Comparison of ENCODE assay signal across 1 mouse cellular context in the genomic region with DNA sequence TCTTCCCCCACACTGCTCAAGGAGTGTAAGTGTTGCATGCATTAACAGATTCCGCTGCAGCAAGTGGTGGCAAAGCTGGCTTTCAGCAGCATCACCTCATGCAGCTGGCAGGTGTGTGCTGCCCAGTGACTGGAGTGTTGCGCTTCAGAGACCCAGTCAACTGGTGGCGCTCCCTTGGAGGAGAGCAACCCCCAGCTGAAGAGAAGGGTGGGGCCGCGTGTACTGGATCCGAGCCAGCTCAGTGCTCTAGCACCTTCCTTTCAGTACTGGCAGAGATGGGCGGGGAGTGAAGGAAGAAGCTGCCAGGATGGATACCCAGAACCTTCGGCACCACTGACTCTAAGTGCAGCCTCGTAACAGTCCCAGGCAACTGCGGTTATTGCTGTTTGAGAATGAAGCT.
TF ChIP-seq lines count a peak whose summit lies in the region.

No protein-coding gene starts in this region.

TF ChIP-seq in MEL, 35 proteins besides CTCF, POLR2A, EP300 and RAD21:
- TF ChIP-seq MAFK (IDR thresholded peaks at IDR 0.05; ENCODE audit: borderline replicate concordance, low read depth, low read length) (no peak), MYC (IDR thresholded peaks at IDR 0.05; ENCODE audit: low read depth, low read length) (no peak), ZNF384 (IDR thresholded peaks at IDR 0.05; ENCODE audit: low read depth, low read length) (no peak), TBP (IDR thresholded peaks at IDR 0.05; ENCODE audit: low read depth, low read length) (no peak), TCF12 (IDR thresholded peaks at IDR 0.05; ENCODE audit: low read depth, low read length) (no peak), MYB (IDR thresholded peaks at IDR 0.05; ENCODE audit: low read depth, low read length) (no peak), NELFE (IDR thresholded peaks at IDR 0.05; ENCODE audit: low read depth, low read length) (no peak), ZMIZ1 (IDR thresholded peaks at IDR 0.05; ENCODE audit: low read depth, low read length) (no peak), ELF1 (IDR thresholded peaks at IDR 0.05; ENCODE audit: low read depth, low read length) (no peak), CHD1 (IDR thresholded peaks at IDR 0.05; ENCODE audit: low read depth, low read length) (no peak), MXI1 (IDR thresholded peaks at IDR 0.05; ENCODE audit: low read depth, low read length) (no peak), UBTF (IDR thresholded peaks at IDR 0.05; ENCODE audit: borderline replicate concordance, insufficient read depth, low read depth, low read length) (no peak), ZKSCAN1 (IDR thresholded peaks at IDR 0.05; ENCODE audit: low read depth, low read length) (no peak), MAZ (IDR thresholded peaks at IDR 0.05; ENCODE audit: low read depth, low read length) (no peak), HCFC1 (IDR thresholded peaks at IDR 0.05; ENCODE audit: low read depth, low read length) (no peak), RCOR1 (IDR thresholded peaks at IDR 0.05; ENCODE audit: low read depth, low read length) (no peak)
